In the genomic region with DNA sequence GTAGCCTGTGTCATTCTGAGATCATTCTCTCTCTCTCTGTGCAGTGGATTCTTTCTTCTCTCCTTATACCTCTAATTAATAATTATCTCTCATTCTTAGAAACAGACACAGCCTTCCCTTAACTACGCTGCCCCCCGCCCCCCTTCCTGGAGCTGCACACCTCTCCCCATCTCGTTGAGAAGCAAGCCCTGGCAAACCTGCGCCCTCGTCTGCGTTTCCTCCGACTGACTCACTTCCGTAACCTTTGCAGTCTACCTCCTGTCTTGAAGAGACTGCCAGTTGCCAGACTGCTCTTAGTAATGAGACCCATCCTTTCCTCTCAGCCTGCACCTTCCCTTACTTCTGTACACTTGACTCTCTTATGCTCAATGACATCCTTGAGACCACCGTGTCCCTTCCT, we compare ENCODE assay signal across 18 mouse cellular contexts. TPM values are rescaled to one million over a fixed set of nuclear protein-coding genes. Genes with fewer than 3 reads are reported as not detected.
DNase-seq lines count a peak whose midpoint lies in the region; ATAC-seq and TF ChIP-seq lines count a peak whose summit lies in the region.
"Had no signal": no experiment of that assay in that cellular context is flagged by ENCODE, and none has a peak within 500 bp of the region (broad histone marks: within the 10 kb centered on the region; RNA-seq: fewer than 3 reads in every experiment).

No protein-coding gene starts in this region.

- TF ChIP-seq CTCF in kidney, postnatal 0 days (IDR thresholded peaks at IDR 0.05; ENCODE audit: low read depth), result no peak

- H3K9ac ChIP-seq in forebrain, embryonic 12.5 days, result no peak overlapping the region
- no peak overlapping the region for H3K9ac ChIP-seq in forebrain, embryonic 15.5 days (replicated peaks)
- H3K9ac ChIP-seq in kidney, embryonic 15.5 days, result no peak overlapping the region
- no peak overlapping the region for H3K9ac ChIP-seq in kidney, embryonic 14.5 days (ENCODE audit: low read depth, low read length)
- no peak overlapping the region for H3K9ac ChIP-seq in kidney, postnatal 0 days (ENCODE audit: low read depth, low read length)
- H3K9ac ChIP-seq: heart, embryonic 13.5 days; hindbrain, embryonic 14.5 days; limb, embryonic 12.5 days; liver, embryonic 12.5 days; lung, embryonic 14.5 days; neural tube, embryonic 12.5 days had no signal

- 67% methylated on average over 9 of the region's 9 CpGs for WGBS in forebrain, embryonic 12.5 days
- WGBS in forebrain, embryonic 15.5 days, result 51% methylated on average over 9 of the region's 9 CpGs
- WGBS in kidney, embryonic 15.5 days, result 69% methylated on average over 9 of the region's 9 CpGs
- WGBS in kidney, embryonic 14.5 days, result 84% methylated on average over 9 of the region's 9 CpGs
- WGBS in kidney, postnatal 0 days, result 64% methylated on average over 9 of the region's 9 CpGs

- H3K4me2 ChIP-seq in forebrain, embryonic 12.5 days, result no peak overlapping the region
- H3K4me2 ChIP-seq in forebrain, embryonic 15.5 days (replicated peaks), result no peak overlapping the region
- H3K4me2 ChIP-seq in kidney, embryonic 15.5 days, result no peak overlapping the region
- H3K4me2 ChIP-seq in kidney, embryonic 14.5 days (replicated peaks; ENCODE audit: low read depth, low read length), result no peak overlapping the region
- no peak overlapping the region for H3K4me2 ChIP-seq in kidney, postnatal 0 days (ENCODE audit: low read length)
- H3K4me2 ChIP-seq: heart, embryonic 13.5 days; hindbrain, embryonic 14.5 days; limb, embryonic 12.5 days; liver, embryonic 12.5 days; lung, embryonic 14.5 days; neural tube, embryonic 12.5 days had no signal

- no peaks in the 10 kb centered on the region for H3K27me3 ChIP-seq in forebrain, embryonic 12.5 days
- no peaks in the 10 kb centered on the region for H3K27me3 ChIP-seq in forebrain, embryonic 15.5 days
- no peaks in the 10 kb centered on the region for H3K27me3 ChIP-seq in kidney, embryonic 15.5 days
- H3K27me3 ChIP-seq in kidney, embryonic 14.5 days (ENCODE audit: control insufficient read depth, insufficient read depth, low read length), result no peaks in the 10 kb centered on the region
- no peaks in the 10 kb centered on the region for H3K27me3 ChIP-seq in kidney, postnatal 0 days (ENCODE audit: insufficient read depth, low read length)
- H3K27me3 ChIP-seq: CH12.LX; limb, embryonic 12.5 days; liver, embryonic 12.5 days; neural tube, embryonic 12.5 days had no signal

- peaks cover 35% of the 10 kb centered on the region for H3K4me1 ChIP-seq in forebrain, embryonic 12.5 days
- H3K4me1 ChIP-seq in forebrain, embryonic 15.5 days, result peaks cover 46% of the 10 kb centered on the region
- H3K4me1 ChIP-seq in kidney, embryonic 15.5 days, result peaks cover 69% of the 10 kb centered on the region
- peaks cover 47% of the 10 kb centered on the region for H3K4me1 ChIP-seq in kidney, embryonic 14.5 days (ENCODE audit: control insufficient read depth, insufficient read depth, low read length)
- peaks cover 30% of the 10 kb centered on the region for H3K4me1 ChIP-seq in kidney, postnatal 0 days (replicated peaks; ENCODE audit: insufficient read depth, low read length)

- no peak overlapping the region for H3K4me3 ChIP-seq in forebrain, embryonic 12.5 days (replicated peaks)
- H3K4me3 ChIP-seq in forebrain, embryonic 15.5 days, result no peak overlapping the region
- no peak overlapping the region for H3K4me3 ChIP-seq in kidney, embryonic 15.5 days (replicated peaks)
- H3K4me3 ChIP-seq in kidney, embryonic 14.5 days (ENCODE audit: low read length), result no peak overlapping the region
- no peak overlapping the region for H3K4me3 ChIP-seq in kidney, postnatal 0 days (replicated peaks; ENCODE audit: low read depth, low read length)
- H3K4me3 ChIP-seq: heart, embryonic 13.5 days; limb, embryonic 12.5 days; liver, embryonic 12.5 days; neural tube, embryonic 12.5 days had no signal

- no peak for ATAC-seq in forebrain, embryonic 12.5 days (ENCODE audit: low FRiP score)
- ATAC-seq in forebrain, embryonic 15.5 days (replicated peaks), result no peak
- ATAC-seq in kidney, embryonic 15.5 days (replicated peaks; ENCODE audit: low FRiP score), result no peak
- no peak for ATAC-seq in kidney, embryonic 14.5 days (ENCODE audit: low FRiP score, low TSS enrichment)
- ATAC-seq in CD4-positive, CD25-positive, alpha-beta regulatory T cell, adult 4 months, result peak; percentile 78
- no peak for ATAC-seq in kidney, postnatal 0 days (replicated peaks; ENCODE audit: low FRiP score, low read depth)
- ATAC-seq: intestine, postnatal 0 days; liver, embryonic 12.5 days had no signal

- peak overlapping the region; percentile 42; the same call in 1 of the 2 replicates for H3K27ac ChIP-seq in forebrain, embryonic 12.5 days
- no peak overlapping the region for H3K27ac ChIP-seq in forebrain, embryonic 15.5 days (replicated peaks)
- peak overlapping the region; percentile 60 for H3K27ac ChIP-seq in kidney, embryonic 15.5 days
- H3K27ac ChIP-seq in kidney, embryonic 14.5 days (ENCODE audit: low read depth, low read length), result no peak overlapping the region
- peak overlapping the region; percentile 44; the same call in 1 of the 2 replicates for H3K27ac ChIP-seq in kidney, postnatal 0 days
- H3K27ac ChIP-seq: heart, embryonic 13.5 days; hindbrain, embryonic 14.5 days; limb, embryonic 12.5 days; liver, embryonic 12.5 days; neural tube, embryonic 12.5 days had no signal

- no peak for DNase-seq in kidney, postnatal 0 days (ENCODE audit: low spot score)
- DNase-seq in right cerebral cortex, adult 18-20 months, result no peak
- no peak for DNase-seq in embryo, embryonic 10 days (ENCODE audit: low spot score)
- DNase-seq: cerebellum, adult 8-10 months; lung, embryonic 14.5 days; lung, postnatal 4 days had no signal

- no peaks in the 10 kb centered on the region for H3K36me3 ChIP-seq in forebrain, embryonic 12.5 days (replicated peaks)
- no peaks in the 10 kb centered on the region for H3K36me3 ChIP-seq in forebrain, embryonic 15.5 days
- no peaks in the 10 kb centered on the region for H3K36me3 ChIP-seq in kidney, embryonic 15.5 days
- H3K36me3 ChIP-seq in kidney, embryonic 14.5 days (ENCODE audit: control insufficient read depth, insufficient read depth, low read length), result no peaks in the 10 kb centered on the region
- H3K36me3 ChIP-seq in kidney, postnatal 0 days (ENCODE audit: insufficient read depth, low read length), result no peaks in the 10 kb centered on the region
- H3K36me3 ChIP-seq: heart, embryonic 13.5 days; limb, embryonic 12.5 days; liver, embryonic 12.5 days; neural tube, embryonic 12.5 days had no signal

- H3K9me3 ChIP-seq in forebrain, embryonic 12.5 days, result no peaks in the 10 kb centered on the region
- no peaks in the 10 kb centered on the region for H3K9me3 ChIP-seq in forebrain, embryonic 15.5 days
- H3K9me3 ChIP-seq in kidney, embryonic 15.5 days (replicated peaks), result no peaks in the 10 kb centered on the region
- H3K9me3 ChIP-seq in kidney, embryonic 14.5 days (ENCODE audit: control insufficient read depth, low read length), result no peaks in the 10 kb centered on the region
- no peaks in the 10 kb centered on the region for H3K9me3 ChIP-seq in kidney, postnatal 0 days (replicated peaks; ENCODE audit: low read length)
- H3K9me3 ChIP-seq: heart, embryonic 13.5 days; limb, embryonic 12.5 days; liver, embryonic 12.5 days; neural tube, embryonic 12.5 days had no signal

RNA-seq across cellular contexts. Expression of gene Sh3rf1, which starts 46.9 kb away (rescaled TPM):
- 30.2 and 31.3 TPM in 2 replicates for polyA plus RNA-seq in forebrain, embryonic 12.5 days (2016; fragmentation: Nextera tagmentation; extraction: Ambion mirVana)
- polyA plus RNA-seq in forebrain, embryonic 15.5 days (2015; fragmentation: Nextera tagmentation; extraction: Ambion mirVana), result 32.3 and 32.8 TPM in 2 replicates
- polyA plus RNA-seq in kidney, embryonic 15.5 days (2015; fragmentation: Nextera tagmentation; extraction: Ambion mirVana), result 21.4 and 22.4 TPM in 2 replicates
- polyA plus RNA-seq in kidney, embryonic 14.5 days (2014; fragmentation: Nextera tagmentation; extraction: Ambion mirVana), result 19.7 and 25.9 TPM in 2 replicates
- 1 to 10 TPM; 7.4 to 8.0 TPM for polyA plus RNA-seq in CD4-positive, CD25-positive, alpha-beta regulatory T cell, adult 4 months (2017; shearing (Covaris generic))
- polyA plus RNA-seq in kidney, postnatal 0 days (2015; fragmentation: Nextera tagmentation; extraction: Ambion mirVana), result 18.1 and 21.8 TPM in 2 replicates

Comparison
In these comparisons a context has a peak if more than half of its experiments do, and no peak if none do; other contexts are left out.
1. H3K27ac ChIP-seq: peak in forebrain, embryonic 12.5 days (single experiment), kidney, embryonic 15.5 days (single experiment) and kidney, postnatal 0 days (single experiment); none in forebrain, embryonic 15.5 days (single experiment) and kidney, embryonic 14.5 days (single experiment).